Mouse (Mus musculus) induced T-regulatory cell, adult 2 months (primary cell): ENCODE data around the gene Sars2.
"Not testable (repeated sequence)": the region's sequence is repeated elsewhere in the genome, so short reads cannot be mapped to it uniquely, and the experiment has no call there.

Experiments
- DNase-seq: peaks from one replicate; pipeline ENCODE4 v3.0.0-alpha.2; 2012; ENCODE audit warnings: low read depth

Gene Sars2

GRCm38 (mm10) chr7:28741709-28742438 is at the start of gene Sars2, which contains the start of gene Mrps12:
Gene Sars2 (plus strand): TSS chr7:28741992.
Gene Mrps12 (minus strand): TSS chr7:28741820.
- peak; percentile 99 for DNase-seq

- no peak for DNase-seq
These were observed 49.1 kb upstream of the Sars2 start, which contains the start of gene Fbxo27 for GRCm38 (mm10) chr7:28692545-28693320. Gene Fbxo27 (plus strand): TSS chr7:28692849.

GRCm38 (mm10) chr7:28693321-28693966 is 48.3 kb upstream of the Sars2 start:
- DNase-seq, result peak; percentile 99

- DNase-seq, result peak; percentile 56
These were observed 47.4 kb upstream of the Sars2 start for GRCm38 (mm10) chr7:28694423-28694822.

GRCm38 (mm10) chr7:28694966-28695511 is 46.8 kb upstream of the Sars2 start:
- DNase-seq, result peak; percentile 45

- DNase-seq, result no peak
These were observed 44.5 kb upstream of the Sars2 start for GRCm38 (mm10) chr7:28697277-28697676.

- no peak for DNase-seq
These were observed 41.5 kb upstream of the Sars2 start for GRCm38 (mm10) chr7:28700269-28700668.

- DNase-seq, result not testable (repeated sequence)
These were observed 40.5 kb upstream of the Sars2 start for GRCm38 (mm10) chr7:28701306-28701705.

GRCm38 (mm10) chr7:28702601-28703143 is 39.1 kb upstream of the Sars2 start:
- DNase-seq, result peak; percentile 64

GRCm38 (mm10) chr7:28709454-28709853 is 32.3 kb upstream of the Sars2 start:
- DNase-seq, result no peak

- DNase-seq, result peak; percentile 51
These were observed 30.8 kb upstream of the Sars2 start for GRCm38 (mm10) chr7:28710962-28711361.

- DNase-seq, result no peak
These were observed 27.1 kb upstream of the Sars2 start for GRCm38 (mm10) chr7:28714667-28715066.

- peak; percentile 45 for DNase-seq
These were observed 26.2 kb upstream of the Sars2 start for GRCm38 (mm10) chr7:28715598-28715997.

- DNase-seq, result peak; percentile 77
These were observed 25.1 kb upstream of the Sars2 start, which contains the start of gene Fbxo17 for GRCm38 (mm10) chr7:28716590-28717281. Gene Fbxo17 (plus strand): TSS chr7:28716804.

- no peak for DNase-seq
These were observed 24.1 kb upstream of the Sars2 start for GRCm38 (mm10) chr7:28717726-28718125.

GRCm38 (mm10) chr7:28719159-28719558 is 22.6 kb upstream of the Sars2 start:
- DNase-seq, result no peak

- DNase-seq, result no peak
These were observed 22.1 kb upstream of the Sars2 start for GRCm38 (mm10) chr7:28719650-28720049.

GRCm38 (mm10) chr7:28720753-28721537 is 20.8 kb upstream of the Sars2 start:
- DNase-seq, result no peak

- peak; percentile 67 for DNase-seq
These were observed 19.7 kb upstream of the Sars2 start for GRCm38 (mm10) chr7:28722079-28722478.

- DNase-seq, result no peak
These were observed 17.2 kb upstream of the Sars2 start for GRCm38 (mm10) chr7:28724613-28725012.
